Mouse (Mus musculus) E14TG2a.4 (cell line): ENCODE results near the gene Rpl28.

Experiments
- CTCF ChIP-seq: conservative IDR thresholded peaks from 2 replicates; pipeline ENCODE4 v1.5.1; 2014; ENCODE audit warnings: low read length
- NANOG ChIP-seq: IDR thresholded peaks from 2 replicates; pipeline ENCODE4 v1.6.1; 2014; ENCODE audit warnings: borderline replicate concordance, low read length, mixed read lengths
- POU5F1 ChIP-seq: IDR thresholded peaks from 2 replicates; pipeline ENCODE4 v1.6.1; 2014; ENCODE audit warnings: low read length, borderline replicate concordance

DNA sequence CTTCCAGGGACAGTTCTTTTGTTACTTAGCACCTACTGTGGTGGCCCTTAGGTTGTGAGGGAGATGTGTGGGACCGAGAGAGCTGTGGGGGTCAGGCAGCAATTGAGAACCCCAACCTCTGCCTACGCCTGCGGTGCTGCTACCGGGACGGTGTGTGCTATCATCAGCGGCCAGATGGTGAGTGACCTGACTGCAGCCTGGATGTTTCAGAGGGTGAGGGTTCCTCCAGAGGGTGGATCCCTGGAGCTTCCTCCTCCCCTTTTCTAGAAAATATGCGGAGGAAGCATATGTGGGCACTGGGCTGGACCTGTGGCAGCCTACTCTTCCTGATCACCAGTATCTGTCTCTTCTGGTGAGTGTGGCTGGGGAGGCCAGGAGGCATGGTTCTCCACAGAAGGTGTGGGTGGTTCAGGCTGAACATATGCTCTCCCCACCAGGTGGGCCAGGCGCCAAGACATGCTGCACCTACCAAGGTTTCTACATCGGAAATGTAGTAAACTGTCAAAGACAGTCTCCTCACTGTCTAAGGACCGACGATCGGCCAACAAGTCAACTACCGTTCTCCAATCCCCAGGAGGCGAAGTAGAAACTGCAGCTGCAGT, 8.9 kb upstream of the Rpl28 start:
- TF ChIP-seq CTCF (no peak), NANOG (no peak), POU5F1 (no peak)
